Mouse (Mus musculus): ENCODE results near the gene Gper1. TPM values are rescaled to one million over a fixed set of nuclear protein-coding genes. Genes with fewer than 3 reads are reported as not detected.

The Gper1 gene
- total RNA-seq, 2 experiments from 2014 or later, result not detected

- no peak for ATAC-seq (replicated peaks; ENCODE audit: low FRiP score, low TSS enrichment, poor library complexity, severe bottlenecking)
Measured at GRCm38 (mm10) chr5:139408511-139408910, 14.4 kb upstream of the Gper1 start.

- no peak for ATAC-seq (replicated peaks; ENCODE audit: low FRiP score, low TSS enrichment, poor library complexity, severe bottlenecking)
Measured at GRCm38 (mm10) chr5:139409412-139409811, 13.5 kb upstream of the Gper1 start.

- no peak for ATAC-seq (replicated peaks; ENCODE audit: low FRiP score, low TSS enrichment, poor library complexity, severe bottlenecking)
Measured at GRCm38 (mm10) chr5:139410056-139410455, 12.9 kb upstream of the Gper1 start.

GRCm38 (mm10) chr5:139411117-139411516 is 11.8 kb upstream of the Gper1 start:
- no peak for ATAC-seq (replicated peaks; ENCODE audit: low FRiP score, low TSS enrichment, poor library complexity, severe bottlenecking)

- ATAC-seq (replicated peaks; ENCODE audit: low FRiP score, low TSS enrichment, poor library complexity, severe bottlenecking), result no peak
Measured at GRCm38 (mm10) chr5:139411665-139412314, 11.2 kb upstream of the Gper1 start.

GRCm38 (mm10) chr5:139413545-139413944 is 9.4 kb upstream of the Gper1 start:
- no peak for ATAC-seq (replicated peaks; ENCODE audit: low FRiP score, low TSS enrichment, poor library complexity, severe bottlenecking)

- ATAC-seq (replicated peaks; ENCODE audit: low FRiP score, low TSS enrichment, poor library complexity, severe bottlenecking), result no peak
Measured at GRCm38 (mm10) chr5:139415001-139415400, 8.0 kb upstream of the Gper1 start.

- no peak for ATAC-seq (replicated peaks; ENCODE audit: low FRiP score, low TSS enrichment, poor library complexity, severe bottlenecking)
Measured at GRCm38 (mm10) chr5:139416942-139417341, 6.0 kb upstream of the Gper1 start.

- ATAC-seq (replicated peaks; ENCODE audit: low FRiP score, low TSS enrichment, poor library complexity, severe bottlenecking), result no peak
Measured at GRCm38 (mm10) chr5:139417480-139417879, 5.5 kb upstream of the Gper1 start.

- no peak for ATAC-seq (replicated peaks; ENCODE audit: low FRiP score, low TSS enrichment, poor library complexity, severe bottlenecking)
Measured at GRCm38 (mm10) chr5:139418110-139418509, 4.8 kb upstream of the Gper1 start.

GRCm38 (mm10) chr5:139418633-139419032 is 4.3 kb upstream of the Gper1 start:
- no peak for ATAC-seq (replicated peaks; ENCODE audit: low FRiP score, low TSS enrichment, poor library complexity, severe bottlenecking)

GRCm38 (mm10) chr5:139425198-139425597 is 2.2 kb downstream of the Gper1 start:
- ATAC-seq (replicated peaks; ENCODE audit: low FRiP score, low TSS enrichment, poor library complexity, severe bottlenecking), result no peak

- ATAC-seq (replicated peaks; ENCODE audit: low FRiP score, low TSS enrichment, poor library complexity, severe bottlenecking), result no peak
Measured at GRCm38 (mm10) chr5:139427001-139427400, 4.0 kb downstream of the Gper1 start.

GRCm38 (mm10) chr5:139427989-139428388 is 5.0 kb downstream of the Gper1 start:
- ATAC-seq (replicated peaks; ENCODE audit: low FRiP score, low TSS enrichment, poor library complexity, severe bottlenecking), result peak; percentile 51

GRCm38 (mm10) chr5:139429818-139430341 is 6.9 kb downstream of the Gper1 start:
- ATAC-seq (replicated peaks; ENCODE audit: low FRiP score, low TSS enrichment, poor library complexity, severe bottlenecking), result peak; percentile 52

GRCm38 (mm10) chr5:139432333-139432732 is 9.4 kb downstream of the Gper1 start:
- ATAC-seq (replicated peaks; ENCODE audit: low FRiP score, low TSS enrichment, poor library complexity, severe bottlenecking), result no peak

- ATAC-seq (replicated peaks; ENCODE audit: low FRiP score, low TSS enrichment, poor library complexity, severe bottlenecking), result no peak
Measured at GRCm38 (mm10) chr5:139432747-139433508, 10.0 kb downstream of the Gper1 start.

GRCm38 (mm10) chr5:139433842-139434568 is 11.1 kb downstream of the Gper1 start:
- ATAC-seq (replicated peaks; ENCODE audit: low FRiP score, low TSS enrichment, poor library complexity, severe bottlenecking), result no peak

GRCm38 (mm10) chr5:139434940-139435339 is 12.0 kb downstream of the Gper1 start:
- ATAC-seq (replicated peaks; ENCODE audit: low FRiP score, low TSS enrichment, poor library complexity, severe bottlenecking), result no peak

GRCm38 (mm10) chr5:139437769-139438168 is 14.8 kb downstream of the Gper1 start:
- ATAC-seq (replicated peaks; ENCODE audit: low FRiP score, low TSS enrichment, poor library complexity, severe bottlenecking), result no peak
